Mouse (Mus musculus) kidney, postnatal 0 days (tissue): ENCODE measurements at regions not wholly inside any gene's neighbourhood (a gene's known extent, or its start where the extent isn't known, plus 50 kb on each side); places are given as distances from the start of the nearest gene placed in this dataset.
A peak's percentile ranks its signal among the peaks of the same experiment; 100 is the strongest.

Experiments used
- ATAC-seq: fragments of 200-750 bp; cut with Nextera tagmentation; replicated peaks from 2 replicates; pipeline ENCODE4 v1.8.0; 2017; ENCODE audit warnings: low read depth, moderate number of reproducible peaks, moderate TSS enrichment, moderate library complexity; ENCODE audit not compliant: low FRiP score
- DNase-seq: peaks from one replicate; pipeline ENCODE4 v3.0.0-alpha.2; 2016; ENCODE audit warnings: low spot score
- H3K27ac ChIP-seq: fragments of 300-500 bp; sonication (generic); 2 replicates; pipeline ENCODE4 v1.5.1; 2014; ENCODE audit warnings: mild to moderate bottlenecking
- H3K27me3 ChIP-seq: fragments of 300-500 bp; sonication (generic); 2 replicates; pipeline ENCODE4 v1.6.1; 2014; ENCODE audit warnings: low read length, mixed read lengths; ENCODE audit not compliant: insufficient read depth
- H3K36me3 ChIP-seq: fragments of 300-500 bp; sonication (generic); 2 replicates; pipeline ENCODE4 v1.6.1; 2014; ENCODE audit warnings: low read length, mixed read lengths; ENCODE audit not compliant: insufficient read depth
- H3K4me1 ChIP-seq: fragments of 300-500 bp; sonication (generic); replicated peaks from 2 replicates; pipeline ENCODE4 v1.6.1; 2014; ENCODE audit warnings: antibody characterized with exemption, low read length, mixed read lengths; ENCODE audit not compliant: insufficient read depth
- H3K4me2 ChIP-seq: fragments of 300-500 bp; sonication (generic); 2 replicates; pipeline ENCODE4 v1.6.1; 2014; ENCODE audit warnings: mild to moderate bottlenecking, low read length, moderate library complexity, mixed read lengths
- H3K4me3 ChIP-seq: fragments of 300-500 bp; sonication (generic); replicated peaks from 2 replicates; pipeline ENCODE4 v1.5.1; 2014; ENCODE audit warnings: low read depth, low read length
- H3K9ac ChIP-seq: fragments of 300-500 bp; sonication (generic); 2 replicates; pipeline ENCODE4 v1.6.1; 2014; ENCODE audit warnings: low read depth, low read length
- H3K9me3 ChIP-seq: fragments of 300-500 bp; sonication (generic); replicated peaks from 2 replicates; pipeline ENCODE4 v1.6.1; 2016; ENCODE audit warnings: low read length, inconsistent platforms, mixed read lengths
- CTCF ChIP-seq: IDR thresholded peaks from 2 replicates; pipeline ENCODE4 v1.5.1; 2016; ENCODE audit warnings: antibody characterized with exemption, low read depth, mild to moderate bottlenecking, moderate library complexity
- WGBS: fragments of 180-500 bp; shearing (Covaris S2); extraction: QIAGEN DNeasy Blood & Tissue Kit; methylation state at CpG from one replicate; pipeline ENCODE4 v1.1.7; 2014; 5-methylcytosine and 5-hydroxymethylcytosine counted together

DNA sequence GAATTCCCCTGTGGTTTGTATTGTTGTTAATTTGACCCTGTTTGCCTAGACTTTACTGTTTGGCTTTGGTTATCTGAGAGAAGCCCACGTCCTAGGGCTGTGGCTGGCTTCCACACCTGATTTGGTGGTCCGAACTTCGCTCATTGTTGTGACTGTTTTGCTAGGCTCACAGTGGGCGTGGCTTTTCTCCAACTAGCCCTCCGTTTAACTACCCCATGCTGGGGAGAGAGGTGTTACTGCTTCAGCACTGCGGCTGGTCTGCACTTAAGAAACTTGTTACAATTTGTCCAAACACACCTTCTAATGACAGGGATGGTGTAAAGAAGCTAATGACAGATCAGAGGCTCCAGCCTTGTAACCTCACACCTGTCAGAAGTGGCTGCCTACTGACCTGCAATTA, 64.7 kb upstream of the Fxr1 start:
- 2% methylated on average over 6 of the region's 6 CpGs for WGBS
- Histone ChIP-seq H3K27ac (no peak overlapping the region), H3K4me2 (no peak overlapping the region), H3K4me3 (no peak overlapping the region), H3K36me3 (no peaks in the 10 kb centered on the region), H3K9ac (no peak overlapping the region), H3K27me3 (no peaks in the 10 kb centered on the region), H3K9me3 (no peaks in the 10 kb centered on the region), H3K4me1 (no peaks in the 10 kb centered on the region)
- ATAC-seq (no peak), DNase-seq (no peak)
- TF ChIP-seq CTCF: no peak

DNA sequence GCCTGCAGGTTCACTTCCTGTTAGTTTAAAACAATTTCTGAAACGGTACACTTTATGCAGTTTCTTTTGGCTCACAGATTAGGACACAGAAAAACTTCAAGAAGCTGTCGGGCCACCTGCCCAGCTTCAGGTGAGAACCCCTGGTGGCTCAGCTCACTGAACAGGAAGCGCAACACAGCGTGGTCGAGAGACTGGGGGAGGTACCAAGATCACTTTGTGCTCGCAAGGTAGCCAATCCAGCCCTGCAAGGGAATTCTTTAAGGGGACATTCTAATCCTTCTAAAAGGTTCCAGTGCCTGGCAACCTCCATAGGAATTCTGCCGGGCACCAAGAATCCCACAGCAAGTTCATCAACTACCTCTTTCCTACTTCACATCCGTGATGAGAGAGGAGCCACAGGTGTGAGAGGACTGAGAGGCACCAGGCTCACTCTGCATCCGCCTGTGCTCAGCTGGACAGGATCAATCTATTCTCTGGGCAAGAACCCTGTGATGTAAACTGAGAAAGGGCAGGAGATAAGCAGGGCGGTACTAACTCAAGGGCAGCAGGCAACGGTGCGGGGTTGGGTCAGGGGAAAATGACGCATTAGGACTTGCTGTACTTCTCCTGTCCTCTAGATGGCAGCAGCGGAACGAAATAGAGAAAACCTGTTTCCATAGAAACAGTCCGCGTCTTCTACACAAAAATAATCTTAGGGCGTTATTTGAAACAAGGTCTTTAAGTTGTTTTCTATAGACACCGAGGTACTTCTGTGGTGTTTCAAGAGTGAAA, 63.7 kb upstream of the Fxr1 start:
- peak; percentile 69; the same call in 1 of the 2 replicates for ATAC-seq
- no peaks in the 10 kb centered on the region for H3K9me3 ChIP-seq
- H3K4me2 ChIP-seq: peak overlapping the region; percentile 36
- H3K9ac ChIP-seq: no peak overlapping the region
- WGBS: 2% methylated on average over 19 of the region's 19 CpGs
- no peaks in the 10 kb centered on the region for H3K36me3 ChIP-seq
- peak; percentile 83 for DNase-seq
- peak; percentile 93 for TF ChIP-seq CTCF
- no peaks in the 10 kb centered on the region for H3K27me3 ChIP-seq
- H3K4me1 ChIP-seq: no peaks in the 10 kb centered on the region
- no peak overlapping the region for H3K4me3 ChIP-seq
- no peak overlapping the region for H3K27ac ChIP-seq

DNA sequence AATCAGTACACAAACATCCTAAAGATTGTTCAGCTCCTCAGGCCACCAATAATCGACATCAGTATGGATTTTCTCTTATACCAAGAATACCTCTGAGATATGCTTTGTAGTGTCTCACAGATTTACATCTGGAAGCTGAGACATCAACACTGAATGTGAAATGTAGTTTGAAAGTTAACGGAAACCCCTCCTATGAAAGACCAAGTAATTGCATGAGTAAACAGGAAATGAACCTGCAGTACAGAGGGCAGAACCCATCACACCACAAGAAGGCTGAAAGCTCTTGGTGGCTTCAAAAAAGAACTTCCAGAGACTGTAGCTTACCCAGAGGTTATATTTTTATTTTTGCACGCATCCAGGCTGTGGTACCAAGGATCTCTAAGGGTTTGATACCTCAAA, 63.1 kb upstream of the Fxr1 start:
- no peak overlapping the region for H3K9ac ChIP-seq
- ATAC-seq: no peak
- 48% methylated on average over 3 of the region's 3 CpGs for WGBS
- H3K4me2 ChIP-seq: no peak overlapping the region
- no peak for TF ChIP-seq CTCF
- DNase-seq: no peak
- no peak overlapping the region for H3K27ac ChIP-seq
- no peaks in the 10 kb centered on the region for H3K36me3 ChIP-seq
- no peaks in the 10 kb centered on the region for H3K9me3 ChIP-seq
- H3K4me1 ChIP-seq: no peaks in the 10 kb centered on the region
- H3K4me3 ChIP-seq: no peak overlapping the region
- H3K27me3 ChIP-seq: no peaks in the 10 kb centered on the region

DNA sequence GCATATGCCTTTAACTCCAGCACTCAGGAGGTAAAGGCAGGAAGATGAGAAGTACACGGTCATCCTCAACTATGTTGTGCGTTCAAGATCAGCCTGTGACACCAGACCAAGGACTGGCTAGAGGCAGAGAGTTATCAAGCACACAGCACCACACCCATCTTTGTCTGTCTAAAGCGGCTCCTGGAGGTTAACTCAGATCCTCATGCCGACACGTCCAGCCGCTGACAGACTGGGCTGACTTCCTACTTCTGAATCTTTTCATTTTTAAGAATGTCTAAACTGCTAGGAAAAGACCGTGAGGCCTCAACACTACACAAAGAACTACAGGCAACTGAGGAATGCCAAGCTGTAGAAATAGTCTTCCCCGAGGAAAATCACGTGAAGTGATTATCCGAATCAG, 62.1 kb upstream of the Fxr1 start:
- ATAC-seq (no peak), DNase-seq (no peak)
- Histone ChIP-seq H3K4me3 (no peak overlapping the region), H3K9me3 (no peaks in the 10 kb centered on the region), H3K4me1 (no peaks in the 10 kb centered on the region), H3K9ac (no peak overlapping the region), H3K36me3 (no peaks in the 10 kb centered on the region), H3K4me2 (no peak overlapping the region), H3K27me3 (no peaks in the 10 kb centered on the region), H3K27ac (no peak overlapping the region)
- WGBS: 83% methylated on average over 10 of the region's 10 CpGs
- TF ChIP-seq CTCF: no peak

DNA sequence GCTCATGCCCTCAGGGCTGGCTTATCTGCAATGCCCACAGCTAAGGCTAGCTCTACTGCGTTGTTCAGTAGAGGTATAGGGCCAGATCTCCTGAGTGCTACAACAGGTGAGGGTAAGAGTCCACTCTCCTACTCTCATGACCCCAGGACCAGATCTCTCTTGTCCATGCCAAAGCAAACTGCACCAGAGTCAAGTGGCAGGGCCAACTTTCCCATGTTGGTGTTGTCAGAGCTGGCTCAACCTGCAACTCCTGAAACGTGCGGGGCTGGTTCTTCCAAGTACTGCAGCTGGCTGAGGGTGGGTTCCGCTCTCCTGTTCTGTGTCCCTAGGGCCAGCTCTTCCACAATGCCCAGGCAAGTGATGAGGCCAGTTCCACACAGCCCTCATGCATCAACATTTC, 61.5 kb upstream of the Fxr1 start:
- Histone ChIP-seq H3K27me3 (no peaks in the 10 kb centered on the region), H3K4me3 (no peak overlapping the region), H3K36me3 (no peaks in the 10 kb centered on the region), H3K4me1 (no peaks in the 10 kb centered on the region), H3K27ac (no peak overlapping the region), H3K9ac (no peak overlapping the region), H3K4me2 (no peak overlapping the region), H3K9me3 (no peaks in the 10 kb centered on the region)
- ATAC-seq (no peak), DNase-seq (no peak)
- WGBS: 84% methylated on average over 4 of the region's 4 CpGs
- no peak for TF ChIP-seq CTCF

DNA sequence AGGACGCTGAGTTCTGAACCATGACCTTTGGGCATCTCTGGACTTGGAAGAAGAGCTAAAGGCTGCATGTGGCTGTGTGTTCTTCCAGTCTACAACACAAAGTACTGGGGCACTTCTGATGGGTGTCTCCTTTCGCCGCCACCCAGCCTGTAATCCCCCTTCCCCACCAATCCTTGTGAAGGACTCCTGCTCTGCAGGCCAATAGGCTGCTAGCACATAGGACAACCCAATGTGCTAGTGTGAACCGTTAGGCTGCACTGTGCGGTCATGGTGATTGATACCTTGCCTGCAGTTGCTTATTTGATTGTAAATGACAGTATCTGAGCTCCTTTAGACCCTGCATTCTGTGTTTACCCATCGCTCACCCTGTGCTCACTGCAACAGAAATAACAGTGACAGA, 59.5 kb upstream of the Fxr1 start:
- no peak overlapping the region for H3K4me2 ChIP-seq
- no peak overlapping the region for H3K4me3 ChIP-seq
- H3K36me3 ChIP-seq: no peaks in the 10 kb centered on the region
- WGBS: 65% methylated on average over 6 of the region's 6 CpGs
- no peak for DNase-seq
- H3K9ac ChIP-seq: no peak overlapping the region
- no peaks in the 10 kb centered on the region for H3K27me3 ChIP-seq
- ATAC-seq: no peak
- H3K9me3 ChIP-seq: no peaks in the 10 kb centered on the region
- no peaks in the 10 kb centered on the region for H3K4me1 ChIP-seq
- H3K27ac ChIP-seq: no peak overlapping the region
- no peak for TF ChIP-seq CTCF

DNA sequence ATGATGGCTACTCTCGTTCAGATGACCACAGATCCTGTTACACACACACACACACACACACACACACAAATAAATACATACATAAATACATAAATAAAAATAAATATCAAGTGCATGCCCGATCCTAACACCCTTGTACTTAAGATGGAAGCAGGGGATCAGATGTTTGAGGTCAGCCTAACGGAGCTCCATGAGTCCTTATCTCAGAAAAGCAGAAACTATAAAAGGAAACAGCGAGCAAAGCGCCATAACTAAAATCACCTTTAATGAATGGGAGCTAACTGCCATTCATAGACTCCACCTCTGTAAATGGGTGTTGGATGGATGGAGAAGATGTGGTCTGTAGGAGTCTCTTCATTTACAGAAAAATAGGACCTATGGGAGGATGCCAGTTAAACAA, 56.8 kb upstream of the Fxr1 start:
- no peaks in the 10 kb centered on the region for H3K36me3 ChIP-seq
- no peak for DNase-seq
- WGBS: 79% methylated on average over 5 of the region's 5 CpGs
- no peak overlapping the region for H3K4me2 ChIP-seq
- no peaks in the 10 kb centered on the region for H3K9me3 ChIP-seq
- no peak overlapping the region for H3K27ac ChIP-seq
- no peak overlapping the region for H3K9ac ChIP-seq
- H3K27me3 ChIP-seq: no peaks in the 10 kb centered on the region
- TF ChIP-seq CTCF: no peak
- no peaks in the 10 kb centered on the region for H3K4me1 ChIP-seq
- no peak overlapping the region for H3K4me3 ChIP-seq
- no peak for ATAC-seq
